Mouse (Mus musculus): ENCODE results near the gene Dgkb.

Dgkb gene

DNA sequence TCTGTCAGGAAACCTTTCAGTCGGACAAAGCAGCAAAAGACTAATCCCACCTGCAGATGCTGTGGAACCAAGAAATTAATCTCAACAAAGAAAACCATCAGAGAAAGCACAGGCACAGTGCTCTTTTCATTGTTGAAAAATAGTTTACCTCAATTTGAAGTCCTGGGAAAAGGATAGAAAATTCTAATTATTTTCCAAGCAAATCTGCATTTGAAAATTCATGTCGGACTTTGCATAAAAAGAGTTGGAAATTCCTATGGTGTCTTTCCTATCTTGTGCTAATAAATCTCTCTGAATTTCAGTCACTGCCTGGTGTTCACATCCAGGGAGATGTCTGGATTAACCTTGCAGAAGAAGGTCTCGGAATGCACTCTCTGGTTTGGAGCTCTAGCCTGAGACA lies at the start of gene Dgkb:
Dgkb (plus strand) TSS at position 301 of the 400 bp plus-strand sequence.
- no peak for DNase-seq

DNA sequence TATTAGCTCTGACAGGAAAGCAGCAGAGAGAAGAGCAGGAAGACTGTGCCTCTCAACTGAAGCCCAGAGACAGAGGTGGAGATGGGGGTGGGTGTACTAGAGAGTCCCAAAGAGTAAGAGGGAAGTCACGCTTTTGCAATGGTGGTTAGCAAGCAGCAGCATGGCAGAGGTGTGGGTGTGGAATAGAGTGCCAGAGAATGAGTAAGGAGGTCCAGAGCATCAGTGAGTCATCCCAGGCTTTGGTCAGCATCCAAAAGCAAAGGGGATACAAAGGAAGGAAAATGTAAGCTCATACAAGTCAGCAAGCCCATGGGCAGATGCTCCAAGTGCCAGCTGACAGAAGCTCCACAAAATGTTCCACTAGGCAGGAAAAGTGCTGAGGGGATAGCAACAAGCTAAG lies 47.7 kb upstream of the Dgkb start:
- peak; percentile 2 for DNase-seq

DNA sequence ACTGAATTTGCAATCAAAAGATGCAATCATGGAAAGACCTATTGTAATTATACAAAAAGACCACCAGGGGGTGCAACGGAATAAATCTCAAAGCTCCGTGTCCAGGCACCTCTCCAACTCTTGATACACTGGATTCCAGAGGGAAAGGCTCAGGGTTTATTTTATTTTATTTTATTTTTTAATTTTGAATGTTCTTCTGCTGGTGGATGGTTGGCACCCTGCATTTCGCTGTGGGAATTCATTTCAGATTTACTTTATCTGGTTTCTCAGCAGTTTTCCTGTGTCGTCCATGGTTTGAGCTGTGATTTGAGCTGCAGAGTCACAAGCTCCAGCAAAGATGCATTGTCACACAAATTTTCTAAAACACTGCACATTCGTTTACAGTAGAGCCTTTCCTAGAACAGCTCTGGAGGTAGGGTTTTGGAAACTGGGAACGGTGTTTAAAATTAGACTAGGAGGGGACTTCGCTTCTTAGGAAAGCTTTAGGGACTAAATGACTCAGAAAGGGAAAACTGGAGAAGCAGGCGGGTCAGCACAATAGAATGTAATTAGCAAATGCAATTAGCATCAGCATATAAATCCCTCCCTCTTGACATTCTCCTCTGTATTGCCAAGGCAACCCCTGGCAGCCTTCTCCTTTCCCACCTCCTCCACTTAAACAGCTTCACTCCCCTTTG lies 43.7 kb upstream of the Dgkb start:
- DNase-seq = peak; percentile 51

- no peak for DNase-seq
Measured at GRCm38 (mm10) chr12:37774591-37774990, 42.9 kb upstream of the Dgkb start.

- no peak for DNase-seq
Measured at GRCm38 (mm10) chr12:37796265-37796928, 21.1 kb upstream of the Dgkb start.

DNA sequence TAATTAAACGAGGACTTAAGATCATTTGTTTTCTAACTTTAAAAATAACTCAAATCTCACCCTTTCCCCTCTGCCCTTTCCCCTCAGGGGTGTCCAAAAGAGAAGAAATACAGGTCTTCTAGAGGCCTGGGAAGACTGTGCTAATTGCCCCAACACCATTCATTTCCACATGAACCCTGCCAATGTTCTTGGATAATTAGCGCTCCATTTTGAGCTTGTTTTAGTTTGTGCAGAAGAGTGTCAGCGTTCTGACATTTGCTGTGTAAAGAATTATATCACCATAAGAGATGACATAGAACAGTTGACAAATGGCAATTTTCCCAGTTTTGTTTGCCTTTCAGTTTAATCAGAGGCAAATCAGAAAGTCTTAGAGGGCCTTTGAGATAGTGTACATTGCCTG lies 3.4 kb upstream of the Dgkb start:
- DNase-seq = no peak

GRCm38 (mm10) chr12:37821052-37821810 lies 3.7 kb downstream of the Dgkb start:
- DNase-seq = peak; percentile 59

- DNase-seq = peak; percentile 21
Measured at GRCm38 (mm10) chr12:37880042-37881017, 62.8 kb downstream of the Dgkb start.

DNA sequence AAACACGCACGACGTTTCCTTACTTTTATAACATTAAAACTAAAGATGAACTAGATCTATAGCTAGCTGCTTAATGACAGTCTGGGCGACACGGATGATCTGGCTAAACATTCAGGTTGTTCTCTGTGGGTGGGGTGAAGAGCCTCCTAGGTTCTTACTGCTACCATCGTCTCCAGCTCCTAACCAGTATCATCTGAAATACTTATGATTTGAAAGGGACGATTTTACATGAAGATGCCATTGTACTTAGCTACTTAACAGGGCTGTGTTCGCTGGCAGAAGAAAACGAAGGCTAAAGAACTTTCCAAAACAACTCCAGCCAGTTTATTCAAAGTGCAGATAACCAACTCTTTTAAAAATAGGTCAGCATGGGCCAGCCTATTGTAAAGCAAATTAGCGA lies 63.9 kb downstream of the Dgkb start:
- DNase-seq = no peak

- DNase-seq = no peak
Measured at GRCm38 (mm10) chr12:37882796-37883195, 65.3 kb downstream of the Dgkb start.

- DNase-seq = peak; percentile 24
Measured at GRCm38 (mm10) chr12:37883781-37884180, 66.3 kb downstream of the Dgkb start.

GRCm38 (mm10) chr12:37888591-37888990 lies 71.1 kb downstream of the Dgkb start:
- DNase-seq = no peak

DNA sequence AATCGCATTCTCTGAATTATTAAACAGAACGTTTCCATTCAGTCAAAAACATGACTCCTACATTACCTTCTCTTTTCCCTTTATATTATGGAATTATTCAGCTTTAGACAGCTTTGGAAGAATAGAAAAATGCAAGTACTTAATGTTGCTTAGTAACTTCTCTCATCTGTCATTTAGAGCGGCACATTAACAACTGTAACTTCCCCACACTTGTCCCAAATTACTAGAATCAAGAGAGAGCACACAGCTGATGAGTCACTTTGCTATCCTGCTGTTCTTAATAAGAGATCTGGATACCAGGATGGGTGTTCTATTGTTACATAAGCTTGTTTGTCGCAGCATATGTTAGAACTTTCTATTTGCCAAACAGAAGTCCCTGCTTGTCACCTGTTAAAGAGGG lies 71.9 kb downstream of the Dgkb start:
- no peak for DNase-seq

- no peak for DNase-seq
Measured at GRCm38 (mm10) chr12:37891336-37891735, 73.8 kb downstream of the Dgkb start.

- no peak for DNase-seq
Measured at GRCm38 (mm10) chr12:37942163-37942562, 124.6 kb downstream of the Dgkb start.

DNA sequence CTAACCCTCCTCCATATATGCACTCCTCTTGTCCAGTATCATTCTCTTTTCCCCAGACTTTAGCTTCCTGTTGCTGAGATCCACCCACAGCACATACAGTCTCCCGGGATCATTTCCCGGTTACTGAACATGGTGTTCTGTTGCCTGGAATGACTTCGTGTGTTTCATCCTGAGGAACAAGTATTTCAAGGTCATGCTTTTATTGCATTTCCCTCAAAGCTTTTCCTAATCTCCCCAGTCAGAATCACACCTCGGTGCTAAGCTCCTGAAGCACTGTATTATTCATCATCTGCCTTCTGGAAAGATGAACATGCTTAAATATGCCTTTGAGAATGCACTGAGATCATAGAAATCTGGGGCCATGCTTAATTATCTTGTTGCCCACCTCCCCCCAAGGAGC lies 138.7 kb downstream of the Dgkb start:
- DNase-seq = no peak

- no peak for DNase-seq
Measured at GRCm38 (mm10) chr12:37971482-37971881, 154.0 kb downstream of the Dgkb start.

DNA sequence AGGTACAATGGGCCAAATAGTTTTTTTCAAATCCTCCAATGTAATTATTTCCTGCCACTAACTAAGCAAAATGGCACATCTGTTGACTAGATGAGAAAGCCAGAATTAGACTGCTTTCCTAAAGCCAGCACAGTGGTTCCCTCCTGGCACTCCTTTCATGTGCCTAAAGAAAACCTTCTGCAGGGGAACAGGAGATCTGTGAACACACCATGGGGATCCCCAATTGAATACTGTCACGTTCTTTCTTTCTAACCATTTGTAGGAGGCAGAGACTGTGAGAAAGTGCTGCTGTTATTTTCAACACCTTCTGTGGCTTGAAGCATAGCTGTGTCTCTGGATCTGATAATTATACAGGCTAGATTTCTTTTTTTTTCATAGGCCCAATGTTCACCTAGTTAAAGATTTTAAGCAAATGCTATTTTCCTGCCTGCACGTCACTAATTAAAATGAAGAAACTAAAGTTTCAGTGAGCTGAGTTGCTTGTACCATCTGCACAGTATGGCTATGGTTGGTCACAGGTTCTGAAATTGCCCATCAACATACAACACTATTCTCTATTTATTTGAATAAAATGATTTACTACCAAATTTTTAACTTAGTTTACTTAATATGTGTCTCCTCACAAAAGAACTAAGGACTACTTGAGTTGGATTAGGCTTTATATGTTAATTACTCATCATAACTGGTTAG lies 161.1 kb downstream of the Dgkb start:
- DNase-seq = no peak

DNA sequence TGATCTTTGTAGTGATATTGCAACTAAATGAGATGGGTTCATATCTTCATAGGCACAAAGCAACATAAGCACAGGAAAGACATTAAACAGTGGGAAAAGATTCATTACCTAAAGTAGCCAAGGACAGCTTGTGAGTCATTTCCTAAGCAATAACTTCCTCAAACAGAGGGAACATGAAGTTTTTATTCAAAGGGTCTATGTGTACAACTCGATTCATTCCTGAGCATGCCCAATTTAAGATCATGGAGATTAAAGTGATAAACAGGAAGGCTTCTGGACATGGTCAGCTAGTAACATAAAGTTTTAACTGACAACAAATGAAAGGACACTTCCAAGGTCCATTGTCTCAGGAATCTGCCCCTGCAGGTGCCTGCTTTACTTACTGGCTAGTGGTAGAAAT lies 167.8 kb downstream of the Dgkb start:
- DNase-seq = no peak

GRCm38 (mm10) chr12:37988066-37988591 lies 170.6 kb downstream of the Dgkb start:
- DNase-seq = no peak

GRCm38 (mm10) chr12:37993221-37993620 lies 175.7 kb downstream of the Dgkb start:
- DNase-seq = no peak

GRCm38 (mm10) chr12:37996417-37996946 lies 179.0 kb downstream of the Dgkb start:
- DNase-seq = no peak
